Mouse (Mus musculus) naive thymus-derived CD4-positive, alpha-beta T cell, adult 2 months (primary cell): ENCODE measurements around the gene Slc38a10.

ENCODE experiments used
- DNase-seq: peaks from one replicate; pipeline ENCODE4 v3.0.0-alpha.2; 2011; ENCODE audit warnings: low read depth

Slc38a10 gene

GRCm38 (mm10) chr11:120175948-120176347, 24.8 kb upstream of the Slc38a10 start:
- DNase-seq = no peak

GRCm38 (mm10) chr11:120173213-120173612, 22.1 kb upstream of the Slc38a10 start:
- DNase-seq = no peak

DNA sequence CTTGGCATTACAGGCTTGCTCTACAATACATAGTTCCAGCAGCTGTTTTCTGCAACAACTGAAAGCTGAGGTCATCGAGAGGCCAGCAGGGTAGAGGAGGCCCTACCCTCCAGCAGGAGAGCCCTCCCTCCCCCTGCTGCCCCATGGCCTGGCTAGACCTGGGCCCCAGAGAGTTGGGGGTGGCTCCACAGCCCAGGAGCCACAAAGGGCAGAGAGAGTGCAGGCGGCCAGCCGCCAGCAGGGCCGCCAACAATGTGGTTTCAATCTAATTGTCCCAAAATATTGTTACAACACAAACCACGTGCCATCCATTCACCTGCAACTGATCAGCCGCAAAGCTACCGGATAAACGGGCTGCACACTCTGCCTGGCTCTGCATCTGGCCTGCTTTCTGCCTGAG, 20.0 kb upstream of the Slc38a10 start:
- no peak for DNase-seq

DNA sequence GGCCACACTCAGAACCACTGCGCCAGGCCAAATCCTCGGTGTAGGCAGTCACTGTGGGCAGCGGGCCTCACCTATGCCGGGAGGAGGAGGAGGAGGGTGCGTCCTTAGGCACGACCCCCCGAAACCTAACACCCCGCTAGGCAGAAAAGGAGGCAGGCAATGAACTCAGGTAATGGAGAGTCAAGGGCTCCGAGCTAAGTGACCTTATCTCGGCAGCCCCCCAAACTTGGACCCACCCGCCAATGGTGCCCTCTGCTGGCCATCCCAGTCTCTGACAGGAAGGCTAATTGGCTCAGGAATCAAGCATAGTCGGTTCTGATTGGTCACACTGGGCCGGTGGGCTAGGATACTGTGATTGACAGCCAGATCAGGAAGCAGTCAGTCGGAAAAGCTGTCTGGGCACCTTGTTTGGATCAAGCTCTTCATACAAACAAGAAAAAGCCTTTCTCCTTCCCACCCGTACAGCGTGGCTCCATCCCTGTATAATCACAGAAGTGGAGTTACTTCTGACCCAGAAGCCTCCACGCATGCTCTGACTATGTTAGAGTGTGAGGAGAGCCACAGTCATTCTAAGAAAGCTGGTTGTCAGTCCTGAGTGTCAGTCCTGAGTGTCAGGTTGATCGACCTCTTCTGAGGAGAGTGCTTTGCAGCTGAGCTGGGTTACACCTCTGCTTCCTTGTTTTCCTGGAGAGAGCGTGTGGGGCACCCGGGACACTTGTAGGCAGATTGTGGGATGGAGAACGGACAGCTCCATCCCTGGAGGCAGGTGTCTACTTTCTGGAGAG, 18.3 kb upstream of the Slc38a10 start:
- DNase-seq = no peak

GRCm38 (mm10) chr11:120168516-120168915, 17.4 kb upstream of the Slc38a10 start:
- DNase-seq = no peak

DNA sequence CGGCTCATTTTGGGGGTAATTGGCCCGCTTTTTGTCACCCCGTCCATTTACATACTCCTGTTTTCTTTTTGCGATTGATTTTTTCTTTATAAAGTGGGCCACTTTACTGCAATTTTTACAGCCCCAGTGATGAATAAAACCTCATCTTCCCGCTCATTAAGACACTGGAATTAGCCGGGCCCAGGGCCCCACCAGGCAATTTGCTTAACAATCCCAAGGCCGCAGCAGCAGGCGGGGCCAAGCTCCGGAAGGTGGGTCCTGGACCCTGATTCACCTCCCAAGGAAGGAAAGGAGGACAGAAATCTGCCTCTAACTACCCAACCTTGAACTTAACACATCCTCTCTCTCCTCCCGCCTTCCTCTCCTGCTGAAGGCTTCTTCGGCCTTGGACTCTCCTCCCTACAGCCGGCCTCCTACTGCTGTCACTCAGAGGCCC, 16.8 kb upstream of the Slc38a10 start:
- DNase-seq = no peak

DNA sequence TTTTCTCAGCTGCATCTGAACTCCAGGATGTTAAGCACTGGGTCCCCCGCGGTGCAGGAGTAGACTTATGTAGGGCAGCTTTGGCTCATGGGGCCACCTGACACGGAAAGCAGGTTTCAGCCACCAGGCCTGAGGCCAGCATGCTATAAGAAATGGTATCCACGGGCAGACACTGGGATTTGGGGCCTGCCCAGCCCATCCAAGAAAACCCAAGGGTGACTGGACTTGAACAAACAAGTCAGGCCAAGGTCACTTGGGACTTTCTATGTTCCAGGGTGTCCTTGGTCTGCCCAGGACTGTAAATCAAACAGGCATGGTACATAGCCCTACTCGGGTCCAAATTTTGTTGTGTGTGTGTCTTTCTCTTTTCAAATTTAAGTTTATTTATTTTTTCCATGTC, 15.9 kb upstream of the Slc38a10 start:
- no peak for DNase-seq

- no peak for DNase-seq
These were observed 13.5 kb upstream of the Slc38a10 start for GRCm38 (mm10) chr11:120164471-120165261.

DNA sequence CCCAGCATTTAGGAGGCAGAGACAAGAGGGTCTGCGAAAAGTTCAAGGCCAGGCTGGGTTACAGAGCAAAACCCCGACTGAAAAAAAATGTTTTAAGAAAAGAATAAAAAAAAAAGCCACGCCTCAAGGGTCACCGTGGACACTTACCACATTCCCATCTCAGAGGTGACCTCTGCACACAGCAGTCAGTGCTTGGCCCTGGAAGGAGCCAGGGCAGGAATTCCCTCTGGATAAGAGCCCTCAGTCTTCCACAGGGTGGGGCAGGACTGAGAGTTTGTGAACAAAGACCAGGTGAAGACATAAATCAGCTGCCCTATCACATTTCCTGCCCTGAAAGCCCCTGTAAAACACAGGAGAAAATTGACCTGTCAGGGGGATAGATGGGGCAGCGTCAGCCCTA, 12.9 kb upstream of the Slc38a10 start:
- no peak for DNase-seq

GRCm38 (mm10) chr11:120163207-120163606, 12.1 kb upstream of the Slc38a10 start:
- no peak for DNase-seq

GRCm38 (mm10) chr11:120161245-120161644, 10.1 kb upstream of the Slc38a10 start:
- DNase-seq = no peak

GRCm38 (mm10) chr11:120160478-120160877, 9.3 kb upstream of the Slc38a10 start:
- no peak for DNase-seq

DNA sequence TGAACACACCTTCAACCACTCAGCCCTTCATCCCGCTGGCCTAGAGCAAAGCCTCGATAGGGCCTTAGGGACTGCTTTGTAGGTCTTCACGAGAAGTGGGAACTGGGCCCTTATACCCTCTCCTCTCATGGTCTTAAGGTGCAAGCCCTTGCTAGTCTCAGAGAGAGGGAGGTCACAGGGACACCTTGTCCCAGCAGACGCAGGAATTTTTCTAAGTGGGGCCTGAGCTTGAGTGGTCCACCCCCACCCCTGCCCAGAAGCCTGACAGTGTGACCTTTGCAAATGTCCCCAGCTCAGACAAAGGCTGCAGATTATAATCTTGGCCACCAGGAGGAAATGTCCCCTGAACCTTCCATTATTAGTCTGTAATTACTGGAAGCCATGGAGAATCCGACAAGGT, 8.5 kb upstream of the Slc38a10 start:
- no peak for DNase-seq

DNA sequence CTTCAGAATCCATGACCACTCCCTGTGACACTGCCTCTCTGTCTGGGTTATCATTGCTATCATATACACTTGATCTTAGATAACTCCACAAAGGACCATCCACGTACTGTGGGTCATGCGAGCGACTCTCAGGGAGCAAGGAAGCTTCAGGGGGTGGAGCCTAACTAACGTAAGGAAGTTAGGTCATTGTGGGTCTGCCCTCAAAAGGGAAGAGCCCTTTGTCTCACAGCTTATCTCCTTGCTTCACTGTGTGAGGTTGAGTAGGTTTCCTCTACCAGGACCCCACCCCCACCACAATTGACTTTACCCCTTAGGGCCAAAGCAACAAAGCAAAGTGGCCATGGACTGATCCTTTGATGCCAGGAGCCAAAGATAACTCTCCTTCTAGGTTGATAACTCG, 7.7 kb upstream of the Slc38a10 start:
- peak; percentile 36 for DNase-seq

DNA sequence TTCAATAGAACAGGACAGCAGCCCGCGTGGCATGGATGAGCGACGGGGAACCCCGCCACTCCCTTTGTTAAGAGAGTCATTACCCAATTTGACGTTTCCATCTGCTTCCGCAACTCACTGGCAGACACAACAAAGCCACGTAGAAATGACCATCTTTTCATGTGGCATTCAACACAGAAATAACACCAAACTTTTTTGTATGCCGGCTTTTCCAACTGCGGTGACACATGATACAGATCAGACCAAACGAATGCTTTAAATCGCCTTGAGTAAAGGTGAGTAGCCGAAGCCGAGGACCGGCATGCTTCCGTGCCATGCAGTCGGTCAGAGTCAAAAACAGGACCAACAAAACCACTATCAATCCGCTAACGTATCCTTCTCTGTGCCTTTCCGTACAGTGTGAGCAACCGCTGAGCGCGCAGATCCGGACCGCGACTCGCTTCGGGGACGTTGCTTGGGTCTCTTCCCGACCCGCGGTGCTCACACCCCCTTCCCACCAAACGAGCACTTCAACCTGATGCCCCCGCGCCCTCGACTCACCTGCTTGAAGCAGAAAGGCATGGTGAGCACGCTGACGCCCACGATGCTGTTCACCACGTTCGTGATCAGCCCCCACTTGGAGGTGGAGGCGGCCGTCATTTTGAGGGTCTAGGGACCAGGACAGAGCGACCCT, 570 bp downstream of the Slc38a10 start:
- peak; percentile 76 for DNase-seq

- peak; percentile 40 for DNase-seq
These were observed 1.5 kb downstream of the Slc38a10 start for GRCm38 (mm10) chr11:120149510-120150200.

GRCm38 (mm10) chr11:120148201-120148855, 2.8 kb downstream of the Slc38a10 start:
- no peak for DNase-seq

GRCm38 (mm10) chr11:120143708-120144497, 7.2 kb downstream of the Slc38a10 start:
- no peak for DNase-seq

DNA sequence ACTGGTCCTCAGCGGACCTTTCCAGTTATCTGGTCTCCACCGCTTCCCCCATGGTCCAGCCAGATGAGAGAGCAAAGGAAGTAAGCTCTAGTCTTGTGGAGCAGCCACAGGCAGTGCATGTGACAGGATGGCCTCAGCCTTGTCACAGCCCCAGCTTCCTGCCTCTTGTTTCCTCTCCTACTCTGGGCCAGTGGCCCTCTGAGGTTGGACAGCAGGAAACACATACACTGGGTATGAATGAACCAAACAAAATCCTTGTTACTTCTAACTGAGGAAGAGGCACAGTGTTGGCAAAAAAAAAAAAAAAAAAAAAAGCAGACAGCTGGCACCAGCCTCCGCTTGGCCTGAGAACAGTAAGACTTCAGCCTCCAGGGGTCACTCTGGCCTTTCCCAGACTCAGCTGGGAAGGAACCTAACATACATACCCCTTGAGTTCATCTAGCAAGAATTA, 8.5 kb downstream of the Slc38a10 start:
- DNase-seq = peak; percentile 51

- no peak for DNase-seq
These were observed 10.9 kb downstream of the Slc38a10 start for GRCm38 (mm10) chr11:120140255-120140654.

DNA sequence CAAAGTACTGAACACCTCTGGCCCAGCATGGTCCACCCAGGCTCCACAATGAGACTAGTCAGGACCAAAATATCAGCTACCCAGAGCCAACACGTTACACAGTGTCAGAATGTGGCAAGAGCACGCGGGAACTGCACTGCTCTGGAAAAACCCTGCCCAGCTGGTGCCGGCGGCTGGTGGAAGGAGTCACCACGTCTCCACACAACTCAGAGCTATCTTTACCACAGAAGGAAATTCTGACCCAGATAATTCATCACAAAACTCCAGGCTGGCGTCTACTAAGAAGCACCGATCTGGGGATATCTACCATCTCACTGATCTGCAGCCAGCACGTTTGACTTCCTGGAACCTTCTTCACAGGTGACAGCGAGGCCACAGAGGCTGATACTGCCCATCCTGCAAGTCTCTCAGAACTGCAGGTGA, 11.8 kb downstream of the Slc38a10 start:
- DNase-seq = no peak
